In the genomic region with DNA sequence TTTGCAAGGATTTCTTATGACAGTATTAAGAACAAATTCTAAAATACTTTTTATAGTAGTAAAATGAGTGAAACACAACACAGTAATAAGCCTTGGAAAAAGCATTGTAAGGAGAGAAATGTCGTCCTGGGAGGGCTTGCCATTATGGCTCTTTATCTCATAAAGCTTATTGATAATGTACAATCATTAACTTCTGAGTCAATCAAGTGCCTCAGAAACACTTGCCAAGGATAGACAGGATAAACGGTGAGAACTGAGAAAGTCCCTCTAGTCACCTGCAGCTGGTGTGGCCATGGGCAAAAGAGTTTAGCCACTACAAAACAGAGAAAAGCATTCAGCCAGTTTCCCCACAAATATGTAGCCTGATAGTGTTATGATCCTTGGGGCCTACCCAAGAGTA, we compare ENCODE assay signal across 33 mouse cellular contexts.
"Had no signal": no experiment of that assay in that cellular context is flagged by ENCODE, and none has a peak within 500 bp of the region (broad histone marks: within the 10 kb centered on the region; RNA-seq: fewer than 3 reads in every experiment).

No protein-coding gene starts in this region.

- H3K4me1 ChIP-seq: heart, embryonic 10.5 days; heart, embryonic 12.5 days; heart, embryonic 13.5 days; heart, embryonic 15.5 days; hindbrain, embryonic 10.5 days; hindbrain, embryonic 12.5 days; hindbrain, embryonic 13.5 days; hindbrain, embryonic 15.5 days; kidney, embryonic 15.5 days had no signal

- H3K27me3 ChIP-seq: heart, embryonic 12.5 days; heart, embryonic 13.5 days; heart, embryonic 15.5 days; hindbrain, embryonic 12.5 days; hindbrain, embryonic 13.5 days; hindbrain, embryonic 15.5 days; kidney, embryonic 15.5 days had no signal

- ATAC-seq: hindbrain, embryonic 16.5 days; hindbrain, postnatal 0 days; inflammation-experienced regulatory T-cells, adult 6 months had no signal

- DNase-seq: heart, adult 2 months; heart, postnatal 10 days; heart, postnatal 14 days; heart, postnatal 36 days; heart, postnatal 4 days; kidney, adult 11 months; kidney, adult 2 months; kidney, adult 8-10 months; kidney, adult 9 months; kidney, postnatal 10 days; kidney, postnatal 14 days; kidney, postnatal 25 days; kidney, postnatal 36 days; kidney, postnatal 4 days; layer of hippocampus, adult 9-11 months; layer of hippocampus, postnatal 36 days had no signal

- H3K9me3 ChIP-seq: heart, embryonic 10.5 days; heart, embryonic 13.5 days; heart, embryonic 15.5 days; hindbrain, embryonic 10.5 days; hindbrain, embryonic 12.5 days; hindbrain, embryonic 13.5 days; hindbrain, embryonic 15.5 days; kidney, embryonic 15.5 days had no signal

- H3K9ac ChIP-seq: heart, embryonic 12.5 days; heart, embryonic 13.5 days; heart, embryonic 15.5 days; hindbrain, embryonic 12.5 days; hindbrain, embryonic 13.5 days; hindbrain, embryonic 14.5 days; hindbrain, embryonic 15.5 days; kidney, embryonic 15.5 days had no signal

- H3K36me3 ChIP-seq: heart, embryonic 10.5 days; heart, embryonic 12.5 days; heart, embryonic 13.5 days; heart, embryonic 15.5 days; hindbrain, embryonic 10.5 days; hindbrain, embryonic 12.5 days; hindbrain, embryonic 13.5 days; hindbrain, embryonic 15.5 days; kidney, embryonic 15.5 days had no signal

- H3K4me2 ChIP-seq: heart, embryonic 11.5 days; heart, embryonic 12.5 days; heart, embryonic 13.5 days; heart, embryonic 15.5 days; hindbrain, embryonic 12.5 days; hindbrain, embryonic 13.5 days; hindbrain, embryonic 14.5 days; hindbrain, embryonic 15.5 days; kidney, embryonic 15.5 days had no signal

- H3K27ac ChIP-seq: heart, adult 2 months; heart, embryonic 10.5 days; heart, embryonic 13.5 days; heart, embryonic 15.5 days; hindbrain, embryonic 10.5 days; hindbrain, embryonic 12.5 days; hindbrain, embryonic 13.5 days; hindbrain, embryonic 14.5 days; hindbrain, embryonic 15.5 days; hindbrain, postnatal 0 days; kidney, embryonic 15.5 days; kidney, postnatal 0 days; layer of hippocampus, adult 2 months; left cerebral cortex, adult 2 months had no signal

- H3K4me3 ChIP-seq: heart, adult 2 months; heart, embryonic 10.5 days; heart, embryonic 12.5 days; heart, embryonic 13.5 days; heart, embryonic 15.5 days; hindbrain, embryonic 10.5 days; hindbrain, embryonic 12.5 days; hindbrain, embryonic 13.5 days; hindbrain, embryonic 15.5 days; kidney, embryonic 15.5 days; layer of hippocampus, adult 2 months; left cerebral cortex, adult 2 months had no signal
